Mouse (Mus musculus) thymus, adult 18-20 months (tissue): ENCODE measurements around the gene Nxph1.

ENCODE experiments used
- DNase-seq, 2 experiments: peaks; one replicate each; pipeline ENCODE4 v3.0.0; 2022; ENCODE audit warnings: mixed read lengths in 2 of 2

The Nxph1 gene

DNA sequence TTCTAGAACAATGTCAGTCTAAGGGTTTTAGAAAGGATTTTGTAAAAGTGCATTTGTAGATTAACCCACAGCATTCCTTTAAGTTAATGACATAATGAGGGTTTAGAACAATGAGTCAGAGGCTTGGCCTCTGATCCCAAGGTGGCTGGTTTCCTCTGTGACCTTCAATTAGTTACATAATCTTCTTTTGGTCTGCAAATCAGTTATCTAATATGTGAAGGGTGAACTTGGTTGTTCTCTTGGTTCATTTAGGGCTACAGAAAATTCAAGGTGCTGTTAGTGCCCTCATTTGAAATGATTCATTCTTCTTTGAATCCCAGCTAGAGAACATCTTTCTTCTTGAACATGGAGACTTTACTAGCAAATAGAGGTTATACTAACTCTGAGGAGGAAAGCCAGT is 199.7 kb downstream of the Nxph1 start:
- DNase-seq, result no peak

DNA sequence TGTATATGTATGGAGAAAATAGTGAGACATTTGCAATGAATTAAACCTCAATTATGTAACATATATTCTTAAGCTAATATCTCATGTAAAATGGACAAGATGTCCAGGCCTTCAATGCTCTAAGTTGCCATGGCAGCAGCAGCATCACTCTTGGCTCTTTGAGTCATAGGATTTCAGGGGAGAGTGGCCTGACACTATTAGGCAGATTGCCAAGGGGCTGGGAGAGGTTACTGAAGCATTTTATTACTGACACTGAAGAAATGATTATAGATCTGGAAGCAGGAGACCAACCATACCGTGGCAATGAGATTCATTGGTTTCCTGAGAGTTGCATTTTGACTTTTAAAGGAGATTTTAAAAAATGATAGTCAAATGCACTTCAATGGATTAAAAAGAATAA is 201.6 kb downstream of the Nxph1 start:
- no peak for DNase-seq

DNA sequence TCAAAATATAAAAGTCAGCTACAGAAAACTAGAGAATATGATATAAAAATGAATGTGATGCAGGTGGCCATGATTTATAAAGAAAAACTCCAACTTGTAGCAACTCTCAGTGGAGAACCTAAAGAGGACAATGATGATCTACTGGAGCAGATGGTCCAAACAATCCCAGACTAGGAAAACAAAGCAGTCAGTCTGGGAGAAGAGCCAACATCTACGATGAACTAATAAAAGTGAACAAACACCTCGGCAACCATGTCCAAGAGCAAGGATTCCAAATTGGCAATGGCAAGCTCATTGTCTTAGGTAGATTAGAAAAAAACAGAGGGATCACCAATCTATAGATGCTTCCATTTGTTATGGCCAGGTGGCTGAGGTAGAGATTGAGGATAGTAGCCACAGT is 211.0 kb downstream of the Nxph1 start:
- no peak for DNase-seq

DNA sequence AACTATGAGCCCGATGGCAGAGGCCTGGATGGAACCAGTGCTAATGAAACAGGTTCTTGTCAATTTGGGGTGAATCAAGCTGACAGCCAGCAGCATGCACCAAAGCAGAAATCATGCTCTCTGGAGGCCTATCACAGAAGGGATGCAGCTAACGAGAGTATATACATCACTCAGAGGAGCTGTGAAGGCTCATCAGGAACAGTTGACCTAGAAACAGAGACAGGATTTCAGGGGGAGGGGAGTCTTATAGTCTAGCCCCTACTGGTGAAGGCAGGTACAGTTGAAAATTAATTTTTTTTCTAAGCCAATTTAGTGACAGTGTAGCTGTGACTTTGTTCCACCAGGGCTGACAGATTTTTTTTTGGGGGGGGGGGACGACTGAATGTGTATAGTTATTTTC is 234.2 kb downstream of the Nxph1 start:
- DNase-seq, result no peak

DNA sequence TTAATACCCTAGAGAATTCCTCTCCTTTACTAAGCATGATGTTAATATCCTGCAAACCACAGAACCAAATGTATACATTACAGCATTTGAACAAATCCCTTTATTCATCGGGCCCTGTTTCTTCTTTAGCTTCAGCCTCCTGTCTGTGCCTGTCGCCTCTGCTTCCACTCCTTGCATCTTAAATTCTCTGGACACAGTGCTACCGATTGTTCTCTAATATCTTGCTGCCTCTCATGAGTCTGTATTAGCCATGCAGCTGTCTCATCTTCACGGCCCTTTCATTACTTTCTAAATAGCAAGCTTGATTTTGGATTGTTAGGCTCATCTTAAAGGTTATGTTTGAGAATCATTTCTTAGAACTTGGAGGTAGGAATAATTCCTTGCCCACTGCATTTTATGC is 262.5 kb downstream of the Nxph1 start:
- DNase-seq, result no peak

DNA sequence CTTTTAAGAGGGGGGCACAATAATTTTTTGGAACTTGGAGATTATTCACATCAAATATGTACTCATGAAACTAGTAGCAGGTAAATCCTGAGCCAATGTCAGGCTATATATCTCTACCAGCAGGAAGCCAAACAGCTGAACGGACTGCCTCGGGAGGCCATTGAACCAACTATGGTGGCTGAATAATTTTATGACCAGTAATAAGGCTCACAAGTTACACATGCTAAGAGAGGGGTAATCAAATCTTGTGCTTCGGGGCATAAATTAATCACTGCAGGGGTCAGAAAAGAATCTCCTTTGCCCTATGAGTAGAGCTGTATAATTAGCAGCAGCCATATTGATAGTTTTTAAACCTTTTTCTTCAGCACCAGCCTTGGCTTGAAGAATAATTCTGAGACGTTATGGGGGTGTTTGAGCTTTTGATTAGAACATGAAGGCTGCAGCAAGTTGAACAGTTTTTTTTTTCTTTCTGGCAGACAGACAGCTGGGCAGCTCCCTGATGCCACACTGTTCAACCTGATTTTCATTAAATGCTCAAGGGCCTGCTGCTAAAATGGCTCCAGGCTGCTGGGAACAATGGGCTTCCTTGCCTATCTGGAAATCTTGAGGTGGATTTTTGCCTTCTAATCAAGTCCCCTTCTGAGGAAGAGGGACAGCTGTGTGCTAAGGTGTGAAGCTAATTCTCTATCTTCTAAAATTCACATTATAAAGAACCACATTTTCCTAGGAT is 272.7 kb downstream of the Nxph1 start:
- DNase-seq, result no peak

DNA sequence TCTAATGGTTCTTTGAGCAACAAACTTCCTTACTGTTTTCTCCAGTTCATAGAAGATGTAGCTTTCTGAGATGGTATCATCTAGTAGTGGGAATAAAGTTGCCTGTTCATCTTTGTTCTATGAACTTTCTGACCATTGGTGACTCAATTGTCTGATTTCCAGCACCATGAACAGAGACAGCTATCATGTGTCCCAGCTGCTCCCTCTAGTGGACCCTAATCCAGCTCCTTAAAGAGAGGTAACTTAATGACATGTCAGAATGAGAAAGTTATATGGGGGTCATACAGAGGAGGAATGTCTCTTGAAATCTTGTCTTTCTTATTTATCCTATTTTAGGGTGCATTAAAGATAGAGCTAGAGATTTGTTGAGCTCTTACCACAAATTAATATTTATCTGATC is 286.6 kb downstream of the Nxph1 start:
- DNase-seq, result no peak

DNA sequence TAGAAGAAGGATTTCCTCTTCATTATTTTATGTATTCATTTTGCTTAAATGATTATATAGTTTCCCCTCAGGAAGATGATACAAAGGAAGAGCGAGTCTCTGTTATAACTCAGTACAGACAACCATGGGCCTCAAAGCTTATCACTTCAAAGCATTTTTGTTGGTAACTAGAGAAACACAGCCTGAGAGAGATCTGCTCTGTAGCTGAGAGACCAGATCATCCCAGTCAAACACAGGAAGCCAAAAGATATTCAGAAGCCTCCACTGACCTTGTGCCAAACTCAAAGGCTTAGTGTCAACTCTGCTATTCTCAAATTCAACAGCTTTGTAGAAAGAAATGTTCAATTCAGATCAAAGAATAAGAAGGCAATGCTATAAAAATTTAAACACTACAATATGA is 319.8 kb downstream of the Nxph1 start:
- no peak for DNase-seq
